Mouse (Mus musculus): ENCODE measurements around the gene Vkorc1l1. TPM values are rescaled to one million over a fixed set of nuclear protein-coding genes. Genes with fewer than 3 reads are reported as not detected.
"Not testable (repeated sequence)": the region's sequence is repeated elsewhere in the genome, so short reads cannot be mapped to it uniquely, and the experiment has no call there.

The Vkorc1l1 gene
- polyA plus RNA-seq, 1 experiment from 2014 or later, result 24.6 TPM

- WGBS, result 85% methylated on average over 11 of the region's 11 CpGs
- H3K4me1 ChIP-seq (ENCODE audit: control insufficient read depth, insufficient read depth, low read length); ATAC-seq (ENCODE audit: low FRiP score, low TSS enrichment): not testable (repeated sequence)
These were observed 26.3 kb upstream of the Vkorc1l1 start for GRCm38 (mm10) chr5:129915491-129915890.

DNA sequence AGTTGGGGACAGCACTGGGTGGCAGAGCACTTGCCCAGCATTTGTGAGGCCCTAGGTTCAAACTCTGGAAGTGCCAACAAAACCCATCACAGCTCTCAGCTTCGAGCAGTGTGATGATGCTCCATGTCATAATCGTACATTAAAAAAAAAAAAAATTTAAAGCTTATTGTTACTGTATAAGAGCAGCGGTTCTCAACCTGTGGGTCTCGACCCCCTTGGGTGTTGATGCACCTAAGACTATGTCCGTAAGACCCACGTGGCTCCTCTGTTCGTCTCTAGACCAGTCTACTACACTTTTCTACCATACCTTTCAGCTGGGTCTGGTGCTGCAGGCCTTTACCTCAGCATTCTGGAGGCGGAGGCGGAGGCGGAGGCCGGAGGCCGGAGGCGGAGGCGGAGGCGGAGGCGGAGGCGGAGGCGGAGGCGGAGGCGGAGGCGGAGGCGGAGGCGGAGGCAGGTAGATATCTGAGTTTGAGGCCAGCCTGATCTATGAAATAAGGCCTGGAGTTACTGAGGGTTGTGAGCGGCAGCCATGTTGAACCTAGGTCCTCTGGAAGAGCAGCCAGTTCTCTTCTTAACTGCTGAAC is 23.6 kb upstream of the Vkorc1l1 start:
- Histone ChIP-seq H3K9ac (ENCODE audit: low read depth, low read length) (no peak overlapping the region), H3K27ac (ENCODE audit: low read depth, low read length) (no peak overlapping the region), H3K4me2 (replicated peaks; ENCODE audit: low read depth, low read length) (no peak overlapping the region), H3K9me3 (ENCODE audit: control insufficient read depth, low read length) (no peaks in the 10 kb centered on the region), H3K27me3 (ENCODE audit: control insufficient read depth, insufficient read depth, low read length) (no peaks in the 10 kb centered on the region), H3K36me3 (ENCODE audit: control insufficient read depth, insufficient read depth, low read length) (no peaks in the 10 kb centered on the region), H3K4me3 (ENCODE audit: low read length) (no peak overlapping the region), H3K4me1 (ENCODE audit: control insufficient read depth, insufficient read depth, low read length) (no peaks in the 10 kb centered on the region)
- ATAC-seq (ENCODE audit: low FRiP score, low TSS enrichment), result no peak
- WGBS, result 90% methylated on average over 24 of the region's 24 CpGs

More at GRCm38 (mm10) chr5:129915491-129915890, 26.3 kb upstream of the Vkorc1l1 start:
- not testable (repeated sequence) for H3K4me3 ChIP-seq (ENCODE audit: low read length); H3K27ac ChIP-seq (ENCODE audit: low read depth, low read length); H3K9me3 ChIP-seq (ENCODE audit: control insufficient read depth, low read length); H3K4me2 ChIP-seq (replicated peaks; ENCODE audit: low read depth, low read length); H3K9ac ChIP-seq (ENCODE audit: low read depth, low read length); H3K27me3 ChIP-seq (ENCODE audit: control insufficient read depth, insufficient read depth, low read length); H3K36me3 ChIP-seq (ENCODE audit: control insufficient read depth, insufficient read depth, low read length)

DNA sequence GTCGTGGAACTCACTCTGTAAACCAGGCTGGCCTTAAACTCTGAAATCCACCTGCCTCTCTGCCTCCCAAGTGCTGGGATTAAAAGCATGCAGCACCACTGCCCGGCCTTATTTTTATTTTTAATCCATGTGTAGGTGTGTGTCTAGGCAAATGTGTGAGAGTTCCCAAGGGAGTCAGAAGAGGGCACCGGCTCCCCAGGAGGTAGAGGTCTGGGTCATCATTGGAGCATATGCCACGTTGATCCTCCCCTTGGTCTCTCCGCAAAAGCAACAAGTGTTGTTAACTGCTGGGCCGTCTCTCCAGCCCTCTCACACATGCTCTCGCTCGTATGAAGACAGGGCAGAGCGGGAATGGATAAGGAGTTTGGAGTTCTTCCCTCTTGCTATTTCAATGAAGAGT is 23.0 kb upstream of the Vkorc1l1 start:
- 77% methylated on average over 9 of the region's 9 CpGs for WGBS
- Histone ChIP-seq H3K4me1 (ENCODE audit: control insufficient read depth, insufficient read depth, low read length) (no peaks in the 10 kb centered on the region), H3K27me3 (ENCODE audit: control insufficient read depth, insufficient read depth, low read length) (no peaks in the 10 kb centered on the region), H3K9ac (ENCODE audit: low read depth, low read length) (no peak overlapping the region), H3K4me2 (replicated peaks; ENCODE audit: low read depth, low read length) (no peak overlapping the region), H3K4me3 (ENCODE audit: low read length) (no peak overlapping the region), H3K27ac (ENCODE audit: low read depth, low read length) (no peak overlapping the region), H3K9me3 (ENCODE audit: control insufficient read depth, low read length) (no peaks in the 10 kb centered on the region), H3K36me3 (ENCODE audit: control insufficient read depth, insufficient read depth, low read length) (no peaks in the 10 kb centered on the region)
- ATAC-seq (ENCODE audit: low FRiP score, low TSS enrichment), result no peak

- Histone ChIP-seq H3K9me3 (ENCODE audit: control insufficient read depth, low read length) (no peaks in the 10 kb centered on the region), H3K27ac (ENCODE audit: low read depth, low read length) (no peak overlapping the region), H3K36me3 (ENCODE audit: control insufficient read depth, insufficient read depth, low read length) (no peaks in the 10 kb centered on the region), H3K4me1 (ENCODE audit: control insufficient read depth, insufficient read depth, low read length) (no peaks in the 10 kb centered on the region), H3K4me3 (ENCODE audit: low read length) (no peak overlapping the region), H3K9ac (ENCODE audit: low read depth, low read length) (no peak overlapping the region), H3K4me2 (replicated peaks; ENCODE audit: low read depth, low read length) (no peak overlapping the region), H3K27me3 (ENCODE audit: control insufficient read depth, insufficient read depth, low read length) (no peaks in the 10 kb centered on the region)
- no peak for ATAC-seq (ENCODE audit: low FRiP score, low TSS enrichment)
- WGBS, result 59% methylated on average over 8 of the region's 8 CpGs
These were observed 22.4 kb upstream of the Vkorc1l1 start for GRCm38 (mm10) chr5:129919320-129919719.

DNA sequence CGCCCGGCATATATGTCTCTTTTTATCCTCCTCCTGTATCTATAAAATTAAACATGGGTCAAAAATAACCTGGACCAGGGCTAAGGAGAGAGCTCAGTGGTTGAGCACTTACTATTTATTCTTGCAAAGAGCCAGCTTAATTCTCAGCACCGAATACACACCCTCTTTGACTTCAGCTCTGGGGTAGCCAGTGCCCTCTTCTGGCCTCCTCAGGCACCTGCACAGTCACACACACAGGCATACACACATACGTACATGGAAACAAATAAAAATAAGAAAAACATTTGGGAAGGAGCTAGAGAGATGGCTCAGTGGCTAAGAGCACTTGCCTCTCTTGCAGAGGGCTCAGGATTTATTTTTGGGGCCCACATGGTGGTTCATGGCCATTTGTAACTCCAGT is 19.8 kb upstream of the Vkorc1l1 start:
- ATAC-seq (ENCODE audit: low FRiP score, low TSS enrichment), result no peak
- 96% methylated on average over 4 of the region's 4 CpGs for WGBS
- Histone ChIP-seq H3K4me2 (replicated peaks; ENCODE audit: low read depth, low read length) (no peak overlapping the region), H3K27ac (ENCODE audit: low read depth, low read length) (no peak overlapping the region), H3K4me1 (ENCODE audit: control insufficient read depth, insufficient read depth, low read length) (no peaks in the 10 kb centered on the region), H3K27me3 (ENCODE audit: control insufficient read depth, insufficient read depth, low read length) (no peaks in the 10 kb centered on the region), H3K36me3 (ENCODE audit: control insufficient read depth, insufficient read depth, low read length) (no peaks in the 10 kb centered on the region), H3K9ac (ENCODE audit: low read depth, low read length) (no peak overlapping the region), H3K4me3 (ENCODE audit: low read length) (no peak overlapping the region), H3K9me3 (ENCODE audit: control insufficient read depth, low read length) (no peaks in the 10 kb centered on the region)

GRCm38 (mm10) chr5:129924820-129925452 is 16.8 kb upstream of the Vkorc1l1 start:
- Histone ChIP-seq H3K27me3 (ENCODE audit: control insufficient read depth, insufficient read depth, low read length) (no peaks in the 10 kb centered on the region), H3K4me1 (ENCODE audit: control insufficient read depth, insufficient read depth, low read length) (no peaks in the 10 kb centered on the region), H3K9ac (ENCODE audit: low read depth, low read length) (no peak overlapping the region), H3K4me2 (replicated peaks; ENCODE audit: low read depth, low read length) (no peak overlapping the region), H3K4me3 (ENCODE audit: low read length) (no peak overlapping the region), H3K27ac (ENCODE audit: low read depth, low read length) (no peak overlapping the region), H3K36me3 (ENCODE audit: control insufficient read depth, insufficient read depth, low read length) (no peaks in the 10 kb centered on the region), H3K9me3 (ENCODE audit: control insufficient read depth, low read length) (no peaks in the 10 kb centered on the region)
- ATAC-seq (ENCODE audit: low FRiP score, low TSS enrichment), result no peak
- 85% methylated on average over 8 of the region's 8 CpGs for WGBS

- Histone ChIP-seq H3K27ac (ENCODE audit: low read depth, low read length) (no peak overlapping the region), H3K4me1 (ENCODE audit: control insufficient read depth, insufficient read depth, low read length) (no peaks in the 10 kb centered on the region), H3K9ac (ENCODE audit: low read depth, low read length) (no peak overlapping the region), H3K9me3 (ENCODE audit: control insufficient read depth, low read length) (no peaks in the 10 kb centered on the region), H3K36me3 (ENCODE audit: control insufficient read depth, insufficient read depth, low read length) (no peaks in the 10 kb centered on the region), H3K27me3 (ENCODE audit: control insufficient read depth, insufficient read depth, low read length) (no peaks in the 10 kb centered on the region), H3K4me2 (replicated peaks; ENCODE audit: low read depth, low read length) (no peak overlapping the region), H3K4me3 (ENCODE audit: low read length) (no peak overlapping the region)
- no peak for ATAC-seq (ENCODE audit: low FRiP score, low TSS enrichment)
- 67% methylated on average over 5 of the region's 5 CpGs for WGBS
These were observed 15.8 kb upstream of the Vkorc1l1 start for GRCm38 (mm10) chr5:129925933-129926332.

- Histone ChIP-seq H3K9me3 (ENCODE audit: control insufficient read depth, low read length) (no peaks in the 10 kb centered on the region), H3K4me1 (ENCODE audit: control insufficient read depth, insufficient read depth, low read length) (no peaks in the 10 kb centered on the region), H3K4me3 (ENCODE audit: low read length) (no peak overlapping the region), H3K27me3 (ENCODE audit: control insufficient read depth, insufficient read depth, low read length) (no peaks in the 10 kb centered on the region), H3K36me3 (ENCODE audit: control insufficient read depth, insufficient read depth, low read length) (no peaks in the 10 kb centered on the region), H3K4me2 (replicated peaks; ENCODE audit: low read depth, low read length) (no peak overlapping the region), H3K27ac (ENCODE audit: low read depth, low read length) (no peak overlapping the region), H3K9ac (ENCODE audit: low read depth, low read length) (no peak overlapping the region)
- ATAC-seq (ENCODE audit: low FRiP score, low TSS enrichment), result no peak
- 56% methylated on average over 9 of the region's 9 CpGs for WGBS
These were observed 11.6 kb upstream of the Vkorc1l1 start for GRCm38 (mm10) chr5:129929924-129930855.

DNA sequence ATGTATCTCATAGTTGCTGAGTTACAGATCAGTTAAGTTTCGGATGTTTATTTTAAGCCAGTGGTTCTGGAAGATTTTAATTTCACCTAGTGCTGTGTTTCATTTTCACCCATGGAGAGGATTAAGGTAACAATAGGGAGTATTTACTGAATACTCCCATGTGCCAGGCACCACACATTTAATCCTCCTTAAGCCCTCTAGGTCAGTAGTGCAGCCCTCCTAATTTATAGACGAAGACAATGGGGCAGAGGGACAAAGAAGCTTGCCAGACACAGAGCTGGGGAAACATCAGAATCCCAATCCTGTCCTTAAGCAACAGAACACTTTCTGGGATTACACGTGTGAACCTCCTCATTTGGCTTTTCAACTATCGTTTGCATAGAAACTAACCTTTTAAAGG is 4.8 kb upstream of the Vkorc1l1 start:
- WGBS, result 49% methylated on average over 4 of the region's 4 CpGs
- H3K9ac ChIP-seq (ENCODE audit: low read depth, low read length), result no peak overlapping the region
- no peak for ATAC-seq (ENCODE audit: low FRiP score, low TSS enrichment)
- no peak overlapping the region for H3K27ac ChIP-seq (ENCODE audit: low read depth, low read length)
- no peaks in the 10 kb centered on the region for H3K4me1 ChIP-seq (ENCODE audit: control insufficient read depth, insufficient read depth, low read length)
- no peak overlapping the region for H3K4me3 ChIP-seq (ENCODE audit: low read length)
- no peaks in the 10 kb centered on the region for H3K9me3 ChIP-seq (ENCODE audit: control insufficient read depth, low read length)
- no peak overlapping the region for H3K4me2 ChIP-seq (replicated peaks; ENCODE audit: low read depth, low read length)
- no peaks in the 10 kb centered on the region for H3K36me3 ChIP-seq (ENCODE audit: control insufficient read depth, insufficient read depth, low read length)
- H3K27me3 ChIP-seq (ENCODE audit: control insufficient read depth, insufficient read depth, low read length), result no peaks in the 10 kb centered on the region
